Mouse (Mus musculus): ENCODE results near the gene Fbxo46.

Gene Fbxo46

DNA sequence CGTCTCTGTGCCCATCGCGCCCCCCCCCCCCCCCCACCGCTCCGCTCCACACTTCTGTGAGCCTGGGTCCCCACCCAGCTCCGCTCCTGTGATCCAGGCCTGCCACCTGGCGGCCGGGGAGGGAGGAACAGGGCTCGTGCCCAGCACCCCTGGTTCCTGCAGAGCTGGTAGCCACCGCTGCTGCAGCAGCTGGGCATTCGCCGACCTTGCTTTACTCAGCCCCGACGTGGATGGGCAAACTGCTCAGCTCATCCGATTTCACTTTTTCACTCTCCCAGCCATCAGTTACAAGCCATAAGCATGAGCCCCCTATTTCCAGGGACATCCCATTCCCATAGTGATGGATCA is 26.5 kb upstream of the Fbxo46 start:
- DNase-seq (ENCODE audit: low read depth, low spot score) = no peak

DNA sequence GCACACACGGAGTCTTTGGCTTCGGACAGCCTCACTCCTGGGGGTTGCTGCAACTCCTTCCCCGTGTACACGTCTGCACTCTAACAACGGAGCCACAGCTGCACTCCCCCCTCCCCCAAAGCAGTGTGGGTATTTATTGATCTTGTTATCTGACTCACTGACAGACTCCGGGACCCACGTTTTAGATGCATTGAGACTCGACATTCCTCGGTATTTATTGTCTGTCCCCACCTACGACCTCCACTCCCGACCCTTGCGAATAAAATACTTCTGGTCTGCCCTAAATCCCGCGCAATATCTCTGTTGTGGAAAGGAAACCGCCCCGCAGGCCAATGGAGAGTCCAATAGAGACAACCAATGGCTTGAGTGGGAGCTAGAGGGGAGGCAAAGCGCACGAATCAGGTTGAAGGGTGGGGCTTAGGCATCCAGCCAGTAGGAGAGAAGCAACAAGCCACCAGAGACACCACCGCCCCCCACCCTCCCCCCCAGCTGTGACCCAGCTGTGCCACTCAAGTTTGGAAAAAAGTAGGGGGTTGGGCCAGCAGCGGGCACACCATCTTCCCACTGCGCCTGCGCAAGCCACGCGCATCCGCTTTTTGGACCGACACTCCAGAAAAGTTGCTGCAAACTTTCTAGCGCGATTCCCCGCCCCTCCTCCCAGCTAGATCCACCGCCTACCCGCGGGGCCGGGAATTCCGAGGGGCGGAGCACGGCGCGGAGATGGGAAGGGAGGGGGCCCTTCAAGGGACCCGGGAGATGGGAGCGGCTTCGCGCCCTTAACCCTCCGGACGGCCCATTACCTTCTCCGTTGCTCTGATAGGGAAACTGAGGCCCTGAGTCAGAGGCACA is 25.9 kb upstream of the Fbxo46 start:
- DNase-seq (ENCODE audit: low read depth, low spot score) = peak; percentile 56

DNA sequence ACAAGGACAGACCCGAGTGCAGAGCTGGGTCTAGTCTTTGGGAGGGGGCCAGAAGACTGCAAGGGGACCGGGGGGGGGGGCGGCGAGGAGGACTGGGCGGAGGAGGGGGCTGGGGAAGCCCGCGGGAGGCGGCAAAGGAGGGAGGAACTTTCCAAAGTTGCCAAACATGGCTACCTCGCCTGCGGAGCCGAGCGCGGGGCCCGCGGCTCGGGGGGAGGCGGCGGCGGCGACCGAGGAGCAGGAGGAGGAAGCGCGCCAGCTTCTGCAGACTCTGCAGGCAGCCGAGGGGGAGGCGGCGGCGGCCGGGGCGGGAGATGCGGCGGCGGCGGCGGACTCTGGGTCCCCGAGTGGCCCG is 25.2 kb upstream of the Fbxo46 start, which contains the start of gene Six5:
Gene Six5, plus strand, starts transcription at position 124 of the 355 bp plus-strand sequence.
- DNase-seq (ENCODE audit: low read depth, low spot score) = no peak

DNA sequence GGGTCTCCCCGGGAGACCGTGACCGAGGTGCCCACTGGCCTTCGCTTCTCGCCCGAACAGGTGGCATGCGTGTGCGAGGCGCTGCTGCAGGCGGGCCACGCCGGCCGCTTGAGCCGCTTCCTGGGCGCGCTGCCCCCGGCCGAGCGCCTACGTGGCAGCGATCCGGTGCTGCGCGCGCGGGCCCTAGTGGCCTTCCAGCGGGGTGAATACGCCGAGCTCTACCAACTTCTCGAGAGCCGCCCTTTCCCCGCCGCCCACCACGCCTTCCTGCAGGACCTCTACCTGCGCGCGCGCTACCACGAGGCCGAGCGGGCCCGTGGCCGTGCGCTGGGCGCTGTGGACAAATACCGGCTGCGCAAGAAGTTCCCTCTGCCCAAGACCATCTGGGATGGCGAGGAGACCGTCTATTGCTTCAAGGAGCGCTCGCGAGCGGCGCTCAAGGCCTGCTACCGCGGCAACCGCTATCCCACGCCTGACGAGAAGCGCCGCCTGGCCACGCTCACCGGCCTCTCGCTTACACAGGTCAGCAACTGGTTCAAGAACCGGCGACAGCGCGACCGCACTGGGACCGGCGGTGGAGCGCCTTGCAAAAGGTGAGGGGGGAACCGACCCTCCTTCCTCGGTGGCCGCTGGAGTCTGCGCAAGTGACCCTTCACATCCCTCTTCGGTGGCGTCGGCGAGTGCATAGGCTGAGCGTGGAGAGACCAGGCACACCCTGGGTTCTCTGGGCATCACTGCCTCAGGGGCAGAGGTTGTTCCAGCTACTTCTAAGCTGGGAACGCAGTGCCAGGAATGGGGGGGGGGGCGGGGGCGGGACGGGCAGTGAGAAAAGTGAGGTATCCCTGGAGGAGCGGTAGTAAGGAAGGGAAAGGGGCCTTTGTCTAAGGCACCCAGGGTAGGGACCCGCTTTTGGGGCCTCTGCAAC is 24.6 kb upstream of the Fbxo46 start:
- no peak for DNase-seq (ENCODE audit: low read depth, low spot score)

DNA sequence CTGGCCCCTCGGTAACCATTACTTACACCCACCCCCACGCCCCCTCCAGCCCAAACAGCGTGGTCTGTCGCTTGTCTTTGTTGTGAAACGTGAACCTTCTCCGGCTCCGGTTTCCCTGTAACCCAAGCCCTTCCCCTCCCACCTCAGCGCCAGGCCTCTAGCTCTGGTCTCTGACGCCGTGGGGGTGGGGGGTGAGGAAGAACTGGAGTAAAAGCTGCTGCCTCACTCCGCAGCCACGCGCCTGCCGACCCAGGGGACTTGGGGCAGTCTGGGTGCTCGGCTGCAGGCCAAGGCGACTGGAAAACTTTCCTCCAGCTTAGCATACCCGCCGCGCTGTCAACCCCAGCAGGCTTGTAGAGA is 23.9 kb upstream of the Fbxo46 start:
- DNase-seq (ENCODE audit: low read depth, low spot score) = no peak

DNA sequence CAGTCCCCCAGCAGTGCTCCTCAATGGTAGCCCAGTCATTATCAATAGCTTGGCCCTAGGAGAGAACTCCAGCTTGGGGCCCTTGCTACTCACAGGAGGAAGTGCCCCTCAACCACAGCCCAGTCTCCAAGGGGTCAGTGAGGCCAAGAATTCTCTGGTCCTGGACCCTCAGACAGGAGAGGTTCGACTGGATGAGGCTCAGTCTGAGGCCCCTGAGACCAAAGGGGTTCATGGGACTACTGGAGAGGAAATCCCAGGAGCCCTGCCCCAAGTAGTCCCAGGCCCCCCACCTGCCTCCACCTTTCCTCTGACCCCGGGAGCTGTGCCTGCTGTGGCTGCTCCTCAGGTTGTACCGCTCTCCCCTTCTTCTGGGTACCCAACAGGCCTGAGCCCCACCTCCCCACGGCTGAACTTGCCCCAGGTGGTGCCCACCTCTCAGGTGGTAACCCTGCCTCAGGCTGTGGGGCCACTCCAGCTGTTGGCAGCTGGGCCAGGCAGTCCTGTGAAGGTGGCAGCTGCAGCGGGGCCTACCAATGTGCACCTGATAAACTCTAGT is 23.2 kb upstream of the Fbxo46 start:
- no peak for DNase-seq (ENCODE audit: low read depth, low spot score)

DNA sequence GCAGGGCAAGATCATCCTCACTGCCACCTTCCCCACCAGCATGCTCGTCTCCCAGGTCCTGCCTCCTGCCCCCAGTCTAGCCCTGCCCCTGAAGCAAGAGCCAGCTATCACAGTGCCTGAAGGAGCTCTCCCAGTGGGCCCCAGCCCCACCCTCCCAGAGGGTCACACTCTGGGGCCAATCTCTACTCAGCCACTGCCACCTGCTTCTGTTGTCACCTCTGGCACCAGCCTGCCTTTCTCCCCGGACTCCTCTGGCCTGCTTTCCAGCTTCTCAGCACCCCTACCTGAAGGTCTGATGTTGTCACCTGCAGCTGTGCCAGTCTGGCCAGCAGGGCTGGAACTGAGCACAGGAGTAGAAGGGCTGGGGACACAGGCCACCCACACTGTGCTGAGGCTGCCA is 22.4 kb upstream of the Fbxo46 start:
- no peak for DNase-seq (ENCODE audit: low read depth, low spot score)

DNA sequence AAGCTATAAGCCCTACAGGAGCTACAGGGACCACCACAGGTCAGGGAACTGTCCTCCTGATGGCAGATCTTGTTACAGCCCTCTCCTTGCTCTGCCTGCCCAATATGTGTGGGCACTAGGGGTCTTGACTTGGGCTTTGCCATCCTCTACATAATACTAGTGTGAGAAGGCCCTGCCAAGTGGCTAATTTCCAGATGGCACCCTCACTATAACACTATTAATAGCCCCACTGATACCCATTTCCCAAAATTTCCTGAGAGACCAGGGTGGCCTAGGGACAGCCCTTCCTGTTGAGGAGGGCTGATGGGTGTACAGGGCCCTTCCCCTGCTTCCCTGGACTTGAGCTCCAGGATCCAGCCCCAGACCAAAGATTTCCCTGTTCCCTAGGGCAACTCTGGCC is 21.8 kb upstream of the Fbxo46 start:
- no peak for DNase-seq (ENCODE audit: low read depth, low spot score)

DNA sequence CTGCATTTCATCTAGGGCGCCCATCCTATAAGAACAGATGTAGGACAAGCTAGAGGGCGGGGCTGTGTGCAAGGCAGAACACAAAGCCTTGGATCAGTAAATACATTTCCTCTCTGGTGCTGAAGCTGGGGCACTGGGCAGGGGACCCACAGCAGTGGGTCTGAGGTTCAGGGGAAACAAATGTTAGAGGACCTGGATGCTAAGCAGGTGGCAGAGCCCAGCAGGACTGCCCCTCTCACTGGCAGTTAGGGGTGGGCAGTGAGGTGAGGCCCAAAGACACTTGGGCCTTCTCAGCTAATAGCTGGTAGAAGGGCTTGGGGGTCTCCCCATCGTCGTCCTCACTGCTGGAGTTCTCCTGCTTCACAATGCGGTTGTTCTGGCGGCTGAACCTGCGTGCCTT is 20.8 kb upstream of the Fbxo46 start:
- no peak for DNase-seq (ENCODE audit: low read depth, low spot score)

DNA sequence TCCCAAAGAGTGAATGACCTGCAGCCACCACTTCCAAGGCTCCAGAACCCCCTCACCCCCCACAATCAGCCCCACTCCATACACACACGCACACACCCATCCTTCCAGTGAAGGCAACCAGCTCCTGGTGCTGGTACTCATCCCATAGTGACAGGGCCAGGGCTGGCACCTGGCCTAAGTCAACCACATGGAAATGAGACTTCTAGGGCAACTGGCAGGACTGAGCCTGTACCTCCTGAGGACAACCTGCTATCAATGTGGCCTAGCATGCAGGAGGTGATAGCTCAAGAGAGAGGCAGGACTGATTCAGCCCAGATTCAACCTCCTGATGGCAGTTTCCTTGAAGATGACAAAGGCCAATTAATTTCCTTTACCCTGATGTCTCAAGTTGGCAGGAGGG is 19.4 kb upstream of the Fbxo46 start:
- no peak for DNase-seq (ENCODE audit: low read depth, low spot score)

DNA sequence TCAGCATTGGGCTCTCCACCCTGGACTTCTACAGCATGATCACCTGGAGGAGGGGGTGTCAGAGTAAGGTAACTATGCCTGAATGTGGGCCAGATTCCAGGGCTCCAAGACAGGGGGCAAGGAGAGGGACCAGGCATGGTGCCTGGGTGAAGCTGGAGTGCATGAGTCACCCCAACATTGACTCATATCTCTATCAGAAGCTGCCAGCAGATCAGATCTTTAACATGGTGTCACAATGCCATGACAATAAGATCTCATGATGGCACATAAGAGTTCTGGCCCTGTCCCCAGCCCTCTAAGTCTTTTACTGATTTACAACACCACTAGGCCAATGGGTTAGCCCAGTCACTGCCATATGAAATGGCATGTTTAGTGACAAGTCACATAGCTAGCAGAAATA is 15.9 kb upstream of the Fbxo46 start:
- DNase-seq (ENCODE audit: low read depth, low spot score) = no peak

DNA sequence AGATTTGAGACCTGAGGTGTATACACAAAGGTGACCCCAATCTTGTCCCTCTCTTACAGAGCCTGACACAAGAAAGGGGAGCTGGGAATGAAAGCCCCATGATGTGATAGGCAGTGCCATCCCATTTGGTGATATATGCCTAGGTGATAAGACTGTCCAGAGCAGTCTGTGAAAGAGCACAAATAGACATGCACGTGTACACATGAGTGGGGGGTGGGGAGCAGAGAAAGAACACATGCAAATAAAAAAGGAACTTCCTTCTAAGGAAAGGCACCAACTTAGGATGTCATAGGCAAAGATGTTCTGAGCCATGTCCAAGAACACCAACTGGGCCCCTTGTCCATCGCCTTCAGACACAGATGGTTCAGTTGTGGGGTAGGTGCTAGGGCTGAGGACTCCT is 15.2 kb upstream of the Fbxo46 start:
- DNase-seq (ENCODE audit: low read depth, low spot score) = no peak

DNA sequence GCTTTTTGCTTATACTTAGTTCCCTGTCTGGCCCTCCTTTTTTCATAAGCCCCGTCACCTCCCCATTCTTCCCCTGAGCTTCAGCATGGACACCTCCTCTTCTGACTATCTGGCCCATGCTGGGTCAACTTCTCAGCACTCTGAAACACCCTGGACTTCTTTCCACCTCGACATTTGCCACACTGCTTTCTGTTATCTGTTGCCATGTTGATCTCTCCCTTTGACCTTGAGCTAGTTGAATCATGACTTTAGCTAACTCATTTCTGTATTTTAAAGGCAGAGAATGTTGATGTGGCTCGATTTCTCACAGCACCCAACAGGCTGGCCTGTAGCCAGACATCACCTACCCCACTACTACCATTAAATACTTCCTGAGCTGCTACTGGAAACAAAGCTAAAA is 12.2 kb upstream of the Fbxo46 start:
- no peak for DNase-seq (ENCODE audit: low read depth, low spot score)

DNA sequence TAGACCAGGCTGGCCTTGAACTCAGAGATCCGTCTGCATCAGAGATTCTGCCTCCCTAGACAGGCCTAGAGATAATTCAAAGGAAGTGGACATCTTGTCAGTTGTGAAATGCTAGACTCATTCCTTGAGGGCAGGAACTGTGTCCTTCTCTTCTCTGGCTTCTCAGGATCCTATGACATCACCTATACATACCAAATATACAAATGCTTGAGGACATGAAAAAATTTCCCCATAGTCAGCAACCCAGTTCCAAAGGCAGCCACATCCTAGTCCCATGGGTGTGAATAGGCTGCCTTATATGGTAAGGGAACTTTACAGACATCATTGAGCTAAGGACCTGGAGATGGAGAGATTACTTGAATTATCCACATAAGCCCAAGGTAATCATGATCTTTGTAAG is 10.1 kb upstream of the Fbxo46 start:
- no peak for DNase-seq (ENCODE audit: low read depth, low spot score)

DNA sequence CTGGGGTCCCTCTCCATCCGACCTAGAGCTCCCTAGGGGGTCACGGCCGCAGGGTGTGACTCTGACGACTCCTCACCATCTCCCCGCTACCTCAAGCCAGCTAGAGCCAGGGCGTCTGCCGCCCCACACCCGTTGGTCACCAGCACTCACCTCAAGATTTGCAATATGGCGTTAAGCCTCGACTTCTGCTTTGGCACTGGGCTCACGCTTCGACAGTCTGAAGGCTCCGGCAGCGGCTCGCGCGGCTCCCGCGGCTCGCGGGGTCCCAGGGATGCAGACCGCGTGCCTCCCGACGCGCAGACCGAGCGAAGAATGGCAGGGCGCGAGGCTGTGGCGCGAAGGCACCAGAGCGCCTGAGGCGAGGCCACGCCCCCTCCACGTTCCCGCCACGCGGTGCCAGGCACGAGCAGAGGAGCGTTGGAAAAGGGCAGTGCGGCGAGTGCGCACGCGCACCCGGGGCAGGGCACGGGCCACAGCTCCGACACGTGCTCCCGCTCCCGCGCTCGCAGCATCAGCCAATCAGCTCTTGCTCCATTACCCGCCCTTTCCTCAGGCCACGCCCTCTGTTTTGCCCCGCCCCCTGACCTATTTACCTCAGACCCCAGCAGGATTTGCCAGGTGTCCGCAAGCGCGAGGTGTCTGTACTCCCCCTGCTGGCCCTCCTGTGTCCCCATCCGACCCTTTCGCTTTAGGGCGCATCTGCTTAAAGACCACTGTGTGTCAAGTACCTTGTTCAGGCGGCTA is 1.5 kb upstream of the Fbxo46 start, which contains the start of gene Gm4969:
Gene Gm4969, minus strand, starts transcription at position 341 of the 744 bp plus-strand sequence.
- DNase-seq (ENCODE audit: low read depth, low spot score) = no peak

DNA sequence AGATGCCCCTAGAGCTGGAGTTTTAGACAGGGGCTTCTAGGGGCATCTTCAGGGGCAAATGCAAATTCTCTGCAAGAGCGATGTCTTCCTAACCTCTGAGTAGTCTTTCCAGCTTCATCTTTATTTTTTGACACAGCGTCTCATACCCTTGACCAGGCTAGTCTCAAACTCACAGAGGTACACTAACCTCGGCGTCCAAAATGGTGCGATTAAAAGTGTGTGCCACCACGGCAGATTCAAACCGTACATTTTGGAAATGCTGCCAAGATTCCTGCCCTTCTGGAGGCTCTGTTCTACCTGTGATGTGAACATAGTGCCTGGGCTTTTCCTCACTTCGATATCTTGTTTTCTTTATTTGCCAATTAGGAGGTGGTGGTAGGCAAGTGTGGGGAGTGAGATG is 576 bp upstream of the Fbxo46 start:
- no peak for DNase-seq (ENCODE audit: low read depth, low spot score)

DNA sequence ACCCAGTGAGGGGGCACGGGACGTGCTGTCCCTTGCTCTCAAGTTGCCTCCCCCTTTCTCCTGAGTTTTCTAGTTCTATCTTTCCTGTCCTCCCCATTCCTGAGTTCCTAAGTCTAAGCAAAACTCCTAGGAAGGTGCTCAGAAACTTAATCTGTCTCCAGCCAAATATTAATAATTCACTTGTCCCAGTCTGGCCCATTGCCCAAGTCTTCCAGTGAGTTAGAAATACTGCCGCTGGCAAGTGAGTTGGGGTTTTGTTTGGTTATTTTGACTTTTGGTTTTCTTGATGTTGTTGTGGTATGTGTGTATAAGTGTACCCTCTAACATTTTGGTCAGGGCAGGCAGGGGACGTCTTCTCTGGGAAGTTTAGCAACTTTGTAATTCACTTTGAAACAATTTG is 2.0 kb downstream of the Fbxo46 start:
- DNase-seq (ENCODE audit: low read depth, low spot score) = no peak

DNA sequence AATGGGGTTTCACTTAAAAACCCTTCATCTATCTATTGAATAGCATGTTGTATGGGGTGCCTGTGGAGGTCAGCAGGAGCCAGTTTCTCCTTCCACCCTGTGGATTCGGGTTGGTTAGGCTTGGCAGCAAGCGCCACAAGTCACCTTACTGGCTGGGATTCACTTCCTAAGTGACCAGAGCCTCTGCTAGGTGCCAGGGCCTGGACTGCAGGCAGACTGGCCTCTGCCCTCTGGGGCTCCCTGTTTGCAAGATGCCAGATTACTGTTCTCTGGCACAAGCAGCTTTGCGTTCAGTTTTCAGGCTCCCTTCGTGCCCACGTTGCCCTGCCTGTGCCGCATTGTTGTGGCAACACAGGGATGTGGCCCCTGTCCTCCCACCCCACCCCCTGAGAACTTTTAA is 5.1 kb downstream of the Fbxo46 start:
- no peak for DNase-seq (ENCODE audit: low read depth, low spot score)

DNA sequence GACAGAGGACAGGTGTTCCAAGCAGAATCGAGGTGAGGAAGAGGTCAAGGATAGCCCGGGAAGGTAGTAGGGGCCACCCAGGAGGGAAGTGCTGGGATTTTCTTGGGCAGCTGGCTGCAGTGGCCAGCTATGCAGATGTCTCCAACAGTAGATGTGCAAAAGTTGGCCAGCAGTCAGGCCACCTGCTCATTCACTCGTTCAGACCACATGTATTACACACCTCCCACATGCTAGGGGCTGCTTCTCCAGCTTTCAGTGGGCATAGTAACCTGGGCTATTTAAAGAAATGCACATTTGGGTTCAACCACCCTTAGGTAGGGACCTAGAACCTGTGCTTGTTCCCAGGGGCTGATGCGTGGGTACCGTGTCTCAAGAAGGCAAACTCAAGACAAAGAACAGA is 8.1 kb downstream of the Fbxo46 start:
- DNase-seq (ENCODE audit: low read depth, low spot score) = no peak

DNA sequence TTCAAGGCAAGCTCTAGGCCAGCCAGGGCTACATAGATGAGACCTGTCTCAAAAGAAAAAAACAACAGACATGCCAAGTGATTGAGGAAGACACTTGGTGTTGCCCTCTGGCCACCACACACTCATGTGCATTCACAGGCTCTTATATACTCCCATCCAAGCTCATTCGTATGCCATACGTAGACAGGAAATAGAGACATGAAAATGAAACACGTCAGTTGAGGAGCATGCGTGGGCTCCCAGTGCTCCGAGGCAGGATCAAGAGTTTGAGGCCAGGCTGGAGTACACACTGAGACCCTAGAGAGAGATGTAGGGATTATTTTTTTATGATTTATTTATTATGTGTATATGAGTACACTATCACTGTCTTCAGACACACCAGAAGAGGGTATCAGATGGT is 9.7 kb downstream of the Fbxo46 start:
- no peak for DNase-seq (ENCODE audit: low read depth, low spot score)

DNA sequence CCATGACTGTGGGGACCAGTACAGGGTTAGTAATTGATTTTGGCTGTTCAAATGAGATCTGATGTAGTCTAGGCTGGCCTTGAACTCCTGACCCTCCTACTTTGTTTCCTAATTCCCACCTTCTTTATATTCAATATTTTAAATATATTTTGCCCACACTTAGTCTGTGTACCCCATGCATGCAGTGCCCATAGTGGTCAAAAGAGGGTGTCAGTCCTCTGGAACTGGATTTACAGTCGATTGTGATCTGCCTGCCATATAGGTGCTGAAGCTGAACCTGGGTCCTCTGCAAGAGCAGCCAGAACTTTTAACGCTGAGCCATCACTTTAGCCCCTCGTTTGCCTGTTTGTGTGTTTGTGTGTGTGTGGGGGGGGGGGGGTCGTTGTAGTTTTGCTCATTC is 11.0 kb downstream of the Fbxo46 start:
- DNase-seq (ENCODE audit: low read depth, low spot score) = no peak

DNA sequence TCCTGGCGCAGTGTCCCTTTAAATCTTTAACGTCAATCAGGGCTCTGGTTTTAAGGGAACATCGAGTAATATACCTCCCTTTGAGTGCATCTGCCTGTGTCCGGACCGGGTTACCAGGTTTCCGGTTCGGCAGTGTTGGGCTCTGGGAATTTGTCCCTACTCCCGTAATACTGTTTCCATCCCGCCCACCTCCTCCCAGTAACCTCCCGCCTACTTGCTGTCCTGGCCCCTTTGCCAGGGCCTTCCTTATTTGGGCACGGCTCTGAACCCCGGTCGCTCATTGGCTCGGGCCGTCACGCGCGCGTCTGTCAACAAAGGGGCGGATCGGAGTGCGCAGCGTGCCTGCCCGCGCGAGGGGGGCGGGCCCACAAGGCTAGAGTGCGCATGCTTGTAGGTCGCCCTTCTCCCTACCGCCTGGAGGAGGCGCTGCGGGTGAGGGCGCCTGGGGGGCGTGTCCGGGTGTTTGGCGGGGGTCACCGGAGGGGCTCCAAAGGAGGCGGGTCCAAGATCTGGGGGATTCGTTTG is 11.7 kb downstream of the Fbxo46 start:
- DNase-seq (ENCODE audit: low read depth, low spot score) = peak; percentile 98

Data from telencephalon, adult 2 months (tissue).